In genomic region chr7:73741841-73742240, GRCm38 (mm10) we compare ENCODE assay signal across 10 mouse cellular contexts. TPM values are rescaled to one million over a fixed set of nuclear protein-coding genes. Genes with fewer than 3 reads are reported as not detected.
DNase-seq lines count a peak whose midpoint lies in the region; ATAC-seq and TF ChIP-seq lines count a peak whose summit lies in the region.
"Had no signal": no experiment of that assay in that cellular context is flagged by ENCODE, and none has a peak within 500 bp of the region (broad histone marks: within the 10 kb centered on the region; RNA-seq: fewer than 3 reads in every experiment).

No protein-coding gene starts in this region.

- no peaks in the 10 kb centered on the region for H3K9me3 ChIP-seq in liver, embryonic 11.5 days (ENCODE audit: control insufficient read depth, low read length)
- H3K9me3 ChIP-seq in heart, embryonic 15.5 days (replicated peaks), result no peaks in the 10 kb centered on the region
- no peaks in the 10 kb centered on the region for H3K9me3 ChIP-seq in hindbrain, postnatal 0 days (ENCODE audit: low read length)
- H3K9me3 ChIP-seq in neural tube, embryonic 13.5 days, result no peaks in the 10 kb centered on the region
- H3K9me3 ChIP-seq: liver, embryonic 15.5 days had no signal

- H3K36me3 ChIP-seq in liver, embryonic 11.5 days (ENCODE audit: control insufficient read depth, insufficient read depth, low read length), result no peaks in the 10 kb centered on the region
- H3K36me3 ChIP-seq in heart, embryonic 15.5 days, result no peaks in the 10 kb centered on the region
- H3K36me3 ChIP-seq in hindbrain, postnatal 0 days (ENCODE audit: insufficient read depth, low read length), result no peaks in the 10 kb centered on the region
- no peaks in the 10 kb centered on the region for H3K36me3 ChIP-seq in neural tube, embryonic 13.5 days
- H3K36me3 ChIP-seq: liver, embryonic 15.5 days had no signal

- peaks cover 29% of the 10 kb centered on the region for H3K27me3 ChIP-seq in liver, embryonic 11.5 days (replicated peaks; ENCODE audit: control insufficient read depth, insufficient read depth, low read length)
- peaks cover 13% of the 10 kb centered on the region for H3K27me3 ChIP-seq in heart, embryonic 15.5 days
- no peaks in the 10 kb centered on the region for H3K27me3 ChIP-seq in hindbrain, postnatal 0 days (ENCODE audit: insufficient read depth, low read length)
- peaks cover 28% of the 10 kb centered on the region for H3K27me3 ChIP-seq in neural tube, embryonic 13.5 days

- no peak for ATAC-seq in liver, embryonic 11.5 days (replicated peaks; ENCODE audit: low FRiP score)
- no peak for ATAC-seq in heart, embryonic 15.5 days (replicated peaks; ENCODE audit: insufficient number of reproducible peaks, insufficient read depth, low FRiP score, low read depth)
- ATAC-seq in hindbrain, postnatal 0 days, result no peak
- ATAC-seq in neural tube, embryonic 13.5 days (ENCODE audit: low read depth), result no peak

- 69% methylated on average over 6 of the region's 6 CpGs for WGBS in liver, embryonic 11.5 days
- WGBS in heart, embryonic 15.5 days, result 61% methylated on average over 6 of the region's 6 CpGs
- 58% methylated on average over 6 of the region's 6 CpGs for WGBS in hindbrain, postnatal 0 days
- 65% methylated on average over 6 of the region's 6 CpGs for WGBS in neural tube, embryonic 13.5 days

- H3K27ac ChIP-seq in liver, embryonic 11.5 days (ENCODE audit: low read depth, low read length), result no peak overlapping the region
- 0 out of 2 replicates have a peak overlapping the region, but pooled peaks have one; percentile 10 for H3K27ac ChIP-seq in heart, embryonic 15.5 days
- no peak overlapping the region for H3K27ac ChIP-seq in hindbrain, postnatal 0 days
- H3K27ac ChIP-seq in neural tube, embryonic 13.5 days (replicated peaks), result no peak overlapping the region
- H3K27ac ChIP-seq: liver, embryonic 15.5 days had no signal

- H3K4me1 ChIP-seq in liver, embryonic 11.5 days (replicated peaks; ENCODE audit: control insufficient read depth, insufficient read depth, low read length), result no peaks in the 10 kb centered on the region
- peaks cover 48% of the 10 kb centered on the region for H3K4me1 ChIP-seq in heart, embryonic 15.5 days (replicated peaks)
- peaks cover 8% of the 10 kb centered on the region; the same call in 1 of the 2 replicates for H3K4me1 ChIP-seq in hindbrain, postnatal 0 days (ENCODE audit: insufficient read depth, low read length)
- H3K4me1 ChIP-seq in neural tube, embryonic 13.5 days (replicated peaks), result peaks cover 31% of the 10 kb centered on the region

- no peak overlapping the region for H3K4me3 ChIP-seq in liver, embryonic 11.5 days (ENCODE audit: low read depth, low read length)
- peak overlapping the region; percentile 63 for H3K4me3 ChIP-seq in heart, embryonic 15.5 days
- H3K4me3 ChIP-seq in hindbrain, postnatal 0 days (ENCODE audit: low read length), result no peak overlapping the region
- peak overlapping the region; percentile 66 for H3K4me3 ChIP-seq in neural tube, embryonic 13.5 days

- no peak for DNase-seq in liver, embryonic 11.5 days (ENCODE audit: low spot score)
- DNase-seq in liver, result no peak
- DNase-seq in hindbrain, postnatal 0 days (ENCODE audit: low spot score), result no peak
- no peak for DNase-seq in right cerebral cortex, postnatal 36 days (ENCODE audit: low spot score in 2 of 2)
- no peak for DNase-seq in kidney, adult 8-10 months
- no peak for DNase-seq in urinary bladder, postnatal 25 days (ENCODE audit: low spot score)
- DNase-seq: adrenal gland, postnatal 36 days had no signal

- no peak overlapping the region for H3K9ac ChIP-seq in liver, embryonic 11.5 days (ENCODE audit: low read depth, low read length)
- H3K9ac ChIP-seq in heart, embryonic 15.5 days, result peak overlapping the region; percentile 72; the same call in 1 of the 2 replicates
- no peak overlapping the region for H3K9ac ChIP-seq in hindbrain, postnatal 0 days (replicated peaks; ENCODE audit: low read length)
- H3K9ac ChIP-seq in neural tube, embryonic 13.5 days, result peak overlapping the region; percentile 86
- H3K9ac ChIP-seq: liver, embryonic 15.5 days had no signal

- peak overlapping the region; percentile 82 for H3K4me2 ChIP-seq in liver, embryonic 11.5 days
- H3K4me2 ChIP-seq in heart, embryonic 15.5 days, result peak overlapping the region; percentile 96
- H3K4me2 ChIP-seq in hindbrain, postnatal 0 days (ENCODE audit: low read depth, low read length), result peak overlapping the region; percentile 95
- H3K4me2 ChIP-seq in neural tube, embryonic 13.5 days, result peak overlapping the region; percentile 97

- TF ChIP-seq CTCF in hindbrain, postnatal 0 days (IDR thresholded peaks at IDR 0.05; ENCODE audit: low read depth), result no peak

RNA-seq across cellular contexts. Expression of gene Fam174b, which starts 1.7 kb away (rescaled TPM):
- 13.8 and 17.1 TPM in 2 replicates for polyA plus RNA-seq in liver, embryonic 11.5 days (2014; fragmentation: Nextera tagmentation; extraction: Ambion mirVana)
- 50.1 and 57.6 TPM in 2 replicates for polyA plus RNA-seq in heart, embryonic 15.5 days (2015; fragmentation: Nextera tagmentation; extraction: Ambion mirVana)
- 26.1 and 38.4 TPM in 2 replicates for total RNA-seq in hindbrain, postnatal 0 days (2014; rRNA removed)
- polyA plus RNA-seq in hindbrain, postnatal 0 days (2015; fragmentation: Nextera tagmentation; extraction: Ambion mirVana), result 26.8 and 29.3 TPM in 2 replicates
- 26.3 and 34.3 TPM in 2 replicates for polyA plus RNA-seq in neural tube, embryonic 13.5 days (2015; fragmentation: Nextera tagmentation; extraction: Ambion mirVana)

Comparison
In these comparisons a context has a peak if more than half of its experiments do, and no peak if none do; other contexts are left out.
1. H3K4me3 ChIP-seq: peak in heart, embryonic 15.5 days (single experiment) and neural tube, embryonic 13.5 days (single experiment); none in liver, embryonic 11.5 days (single experiment) and hindbrain, postnatal 0 days (single experiment).
2. H3K9ac ChIP-seq: peak in heart, embryonic 15.5 days (single experiment) and neural tube, embryonic 13.5 days (single experiment); none in liver, embryonic 11.5 days (single experiment) and hindbrain, postnatal 0 days (single experiment).
3. Peak in every context shown above with its lines, with median percentiles within 50 percentile points of each other: H3K4me2 ChIP-seq.